Mouse (Mus musculus) brain, embryonic 14.5 days (tissue): ENCODE results near the gene Emid1. TPM values are rescaled to one million over a fixed set of nuclear protein-coding genes. Genes with fewer than 3 reads are reported as not detected.

Experiments used
- DNase-seq: peaks from one replicate; pipeline ENCODE4 v3.0.0-alpha.2; 2011; ENCODE audit warnings: low read depth
- CTCF ChIP-seq: fragments of 200-500 bp; IDR thresholded peaks from 2 replicates; pipeline ENCODE4 v1.5.1; 2012; ENCODE audit warnings: inconsistent platforms, mild to moderate bottlenecking, moderate library complexity, borderline replicate concordance; ENCODE audit not compliant: insufficient read depth, insufficient read length; ENCODE audit errors: extremely low read depth
- POLR2A ChIP-seq: fragments of 200-500 bp; IDR thresholded peaks from 2 replicates; pipeline ENCODE4 v1.6.1; 2012; ENCODE audit warnings: mild to moderate bottlenecking, inconsistent platforms, borderline replicate concordance; ENCODE audit not compliant: poor library complexity, insufficient read depth, insufficient read length, severe bottlenecking; ENCODE audit errors: extremely low read depth
- polyA plus RNA-seq: library from polyadenylated mRNA; depleted of rRNA; stranded (reverse); fragments of >200 nt; gene quantifications from 2 replicates; pipeline ENCODE4 v1.2.3, GENCODE M21; 2012

Gene Emid1
- polyA plus RNA-seq, 1 experiment, result 10.3 TPM

GRCm38 (mm10) chr11:5154961-5155805 is 3.1 kb upstream of the Emid1 start:
- TF ChIP-seq POLR2A, result no peak
- no peak for TF ChIP-seq CTCF
- DNase-seq, result no peak

- TF ChIP-seq CTCF, result no peak
- no peak for DNase-seq
These were observed 818 bp downstream of the Emid1 start for GRCm38 (mm10) chr11:5151247-5151630.

GRCm38 (mm10) chr11:5150416-5151246 is 1.4 kb downstream of the Emid1 start:
- TF ChIP-seq POLR2A (no peak), CTCF (no peak)

GRCm38 (mm10) chr11:5149955-5150354 is 2.1 kb downstream of the Emid1 start:
- TF ChIP-seq POLR2A (no peak), CTCF (no peak)
- DNase-seq, result peak; percentile 73

More at GRCm38 (mm10) chr11:5150416-5151246, 1.4 kb downstream of the Emid1 start:
- DNase-seq, result no peak

- TF ChIP-seq POLR2A, result no peak
- TF ChIP-seq CTCF, result no peak
- no peak for DNase-seq
These were observed 2.8 kb downstream of the Emid1 start for GRCm38 (mm10) chr11:5149249-5149648.

- DNase-seq, result no peak
- TF ChIP-seq POLR2A (no peak), CTCF (no peak)
These were observed 6.5 kb downstream of the Emid1 start for GRCm38 (mm10) chr11:5145600-5145999.

- DNase-seq, result no peak
- TF ChIP-seq POLR2A (no peak), CTCF (no peak)
These were observed 10.1 kb downstream of the Emid1 start for GRCm38 (mm10) chr11:5141965-5142364.

GRCm38 (mm10) chr11:5141252-5141651 is 10.8 kb downstream of the Emid1 start:
- TF ChIP-seq POLR2A, result no peak
- no peak for TF ChIP-seq CTCF
- no peak for DNase-seq

- TF ChIP-seq POLR2A (no peak), CTCF (no peak)
- DNase-seq, result peak; percentile 56
These were observed 11.4 kb downstream of the Emid1 start for GRCm38 (mm10) chr11:5140619-5141018.

GRCm38 (mm10) chr11:5139372-5139771 is 12.7 kb downstream of the Emid1 start:
- TF ChIP-seq CTCF (no peak), POLR2A (no peak)
- no peak for DNase-seq

GRCm38 (mm10) chr11:5138642-5139041 is 13.4 kb downstream of the Emid1 start:
- TF ChIP-seq POLR2A, result no peak
- TF ChIP-seq CTCF, result no peak
- DNase-seq, result no peak
